Mouse (Mus musculus): ENCODE measurements around the gene 4930455H04Rik. TPM values are rescaled to one million over a fixed set of nuclear protein-coding genes. Genes with fewer than 3 reads are reported as not detected.

The 4930455H04Rik gene
- total and polyA plus RNA-seq, 2 experiments: 0.09 TPM; not detected in 1

DNA sequence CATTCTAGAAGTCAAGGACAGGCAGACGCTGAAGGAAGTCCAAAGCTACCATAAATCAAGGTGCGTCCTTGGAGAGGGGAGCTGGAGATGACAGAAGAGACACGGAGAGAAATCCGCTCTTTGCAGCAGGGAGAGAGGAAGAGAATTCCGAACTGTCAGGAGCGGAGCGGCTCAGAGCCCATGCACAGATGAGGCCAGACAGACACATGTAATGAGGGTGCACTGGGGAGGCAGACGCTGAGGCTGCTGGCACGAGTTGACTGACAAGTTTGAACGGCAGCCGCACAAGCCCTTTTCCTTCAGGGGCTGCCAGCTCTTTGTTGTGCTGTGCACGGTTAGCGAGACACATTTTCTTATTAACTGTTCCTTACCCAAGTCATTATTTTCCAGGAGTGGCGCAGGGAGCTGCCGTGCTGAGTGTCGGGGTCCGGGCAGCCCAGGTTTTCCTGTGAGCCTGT, 502 bp downstream of the 4930455H04Rik start, which contains the start of gene Palmd:
Gene Palmd, minus strand, starts transcription at position 448 of the 458 bp plus-strand sequence.
- WGBS: under 1% methylated on average over 17 of the region's 17 CpGs
- H3K4me3 ChIP-seq (ENCODE audit: insufficient read depth, low read depth, low read length): peak within 1 kb of the TSS; percentile 43
- DNase-seq (ENCODE audit: extremely low read depth, low read depth, low spot score): peak; percentile 78

DNA sequence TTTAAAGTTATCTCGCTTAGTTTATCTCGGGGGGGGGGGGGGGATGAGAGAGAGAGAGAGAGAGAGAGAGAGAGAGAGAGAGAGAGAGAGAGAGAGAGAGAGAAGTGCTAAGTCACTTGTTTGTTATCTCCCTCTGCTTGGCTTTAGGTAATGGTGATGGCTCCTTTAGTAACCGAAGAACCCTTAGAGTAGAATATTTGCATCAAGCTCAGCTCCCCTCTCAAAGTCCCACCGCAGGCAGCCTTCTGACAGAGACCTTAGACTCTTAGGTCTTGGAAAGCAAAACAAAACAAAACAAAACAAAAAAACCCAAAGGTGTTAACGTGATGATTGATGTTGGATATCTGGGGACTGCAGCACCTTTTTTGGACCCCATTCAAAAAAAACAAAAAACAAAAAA, 936 bp downstream of the 4930455H04Rik start:
- DNase-seq (ENCODE audit: extremely low read depth, low read depth, low spot score): peak; percentile 52
- Histone ChIP-seq H3K27ac (replicated peaks; ENCODE audit: insufficient read depth, low read depth, low read length) (peak overlapping the region; percentile 95), H3K4me3 (ENCODE audit: insufficient read depth, low read depth, low read length) (peak overlapping the region; percentile 43), H3K79me2 (ENCODE audit: control insufficient read depth, insufficient read depth, low read length) (peaks cover 7% of the 10 kb centered on the region; the same call in 1 of the 2 replicates), H3K27me3 (ENCODE audit: control insufficient read depth, insufficient read depth, low read length) (no peaks in the 10 kb centered on the region), H3K36me3 (ENCODE audit: control insufficient read depth, insufficient read depth, low read length) (no peaks in the 10 kb centered on the region), H3K9ac (ENCODE audit: low read depth, low read length) (peak overlapping the region; percentile 82), H3K4me1 (ENCODE audit: control insufficient read depth, insufficient read depth, low read length) (peaks cover 12% of the 10 kb centered on the region; the same call in 1 of the 2 replicates)
- 12% methylated on average over 4 of the region's 5 CpGs for WGBS
- TF ChIP-seq CTCF (IDR thresholded peaks at IDR 0.05; ENCODE audit: low read depth, low read length) (no peak), POLR2A (IDR thresholded peaks at IDR 0.05; ENCODE audit: extremely low read depth, insufficient read depth, low read length) (no peak)

More for the DNA sequence above, 502 bp downstream of the 4930455H04Rik start, which contains the start of gene Palmd:
- TF ChIP-seq CTCF (IDR thresholded peaks at IDR 0.05; ENCODE audit: low read depth, low read length) (no peak), POLR2A (IDR thresholded peaks at IDR 0.05; ENCODE audit: extremely low read depth, insufficient read depth, low read length) (0 out of 2 replicates have a peak, but pooled peaks have one; percentile 27)
- H3K27ac ChIP-seq (replicated peaks; ENCODE audit: insufficient read depth, low read depth, low read length): peak within 1 kb of the TSS; percentile 95
- H3K36me3 ChIP-seq (ENCODE audit: control insufficient read depth, insufficient read depth, low read length): no peaks in the 10 kb centered on the region
- H3K79me2 ChIP-seq (ENCODE audit: control insufficient read depth, insufficient read depth, low read length): peaks cover 11% of the 10 kb centered on the region; the same call in 1 of the 2 replicates
- peaks cover 16% of the 10 kb centered on the region; the same call in 1 of the 2 replicates for H3K4me1 ChIP-seq (ENCODE audit: control insufficient read depth, insufficient read depth, low read length)
- H3K9ac ChIP-seq (ENCODE audit: low read depth, low read length): peak within 1 kb of the TSS; percentile 82
- no peaks in the 10 kb centered on the region for H3K27me3 ChIP-seq (ENCODE audit: control insufficient read depth, insufficient read depth, low read length)

GRCm38 (mm10) chr3:116969786-116970185, 1.7 kb downstream of the 4930455H04Rik start:
- peak; percentile 84 for DNase-seq (ENCODE audit: extremely low read depth, low read depth, low spot score)
- Histone ChIP-seq H3K4me3 (ENCODE audit: insufficient read depth, low read depth, low read length) (no peak overlapping the region), H3K79me2 (ENCODE audit: control insufficient read depth, insufficient read depth, low read length) (peaks cover 4% of the 10 kb centered on the region; the same call in 1 of the 2 replicates), H3K4me1 (ENCODE audit: control insufficient read depth, insufficient read depth, low read length) (peaks cover 8% of the 10 kb centered on the region; the same call in 1 of the 2 replicates), H3K9ac (ENCODE audit: low read depth, low read length) (no peak overlapping the region), H3K36me3 (ENCODE audit: control insufficient read depth, insufficient read depth, low read length) (no peaks in the 10 kb centered on the region), H3K27me3 (ENCODE audit: control insufficient read depth, insufficient read depth, low read length) (no peaks in the 10 kb centered on the region), H3K27ac (replicated peaks; ENCODE audit: insufficient read depth, low read depth, low read length) (no peak overlapping the region)
- 32% methylated on average over 5 of the region's 5 CpGs for WGBS
- TF ChIP-seq POLR2A (IDR thresholded peaks at IDR 0.05; ENCODE audit: extremely low read depth, insufficient read depth, low read length) (no peak), CTCF (IDR thresholded peaks at IDR 0.05; ENCODE audit: low read depth, low read length) (no peak)

DNA sequence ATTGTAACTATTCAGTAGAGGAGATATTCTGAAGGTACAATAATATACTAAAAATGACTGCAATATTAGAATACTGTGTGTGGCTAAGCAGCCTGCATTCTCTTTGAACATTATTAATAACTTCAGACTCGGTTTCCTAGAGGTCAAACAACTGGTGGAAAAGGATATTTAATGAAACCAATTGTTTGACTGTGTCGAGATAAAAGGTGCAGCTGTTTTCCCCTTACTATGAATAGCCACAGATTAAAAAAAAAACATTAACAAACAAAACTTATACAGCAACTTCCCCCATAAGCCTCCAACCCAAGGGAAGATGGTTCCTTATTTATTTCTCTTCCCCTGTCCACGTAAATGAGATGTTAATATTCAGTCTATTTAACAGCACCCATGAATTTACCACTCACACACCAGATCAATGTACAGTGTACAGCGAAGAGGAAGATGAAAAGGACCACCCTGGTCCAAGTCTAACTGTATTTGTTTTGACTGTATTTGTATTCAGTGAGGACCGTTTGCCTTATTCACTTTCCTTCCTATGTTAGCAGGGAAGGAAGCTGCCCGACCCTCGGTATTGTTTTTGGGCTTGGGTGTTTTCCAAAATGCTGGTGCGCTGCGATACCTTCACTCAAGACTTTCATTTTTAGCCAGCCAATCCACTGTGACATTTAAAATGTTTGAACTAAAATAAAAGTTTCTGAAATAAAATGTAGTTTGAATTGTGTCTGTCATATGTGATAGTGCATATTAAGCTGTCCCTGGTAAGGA, 13.9 kb downstream of the 4930455H04Rik start:
- no peaks in the 10 kb centered on the region for H3K4me1 ChIP-seq (ENCODE audit: control insufficient read depth, insufficient read depth, low read length)
- DNase-seq (ENCODE audit: extremely low read depth, low read depth, low spot score): no peak
- no peaks in the 10 kb centered on the region for H3K36me3 ChIP-seq (ENCODE audit: control insufficient read depth, insufficient read depth, low read length)
- H3K4me3 ChIP-seq (ENCODE audit: insufficient read depth, low read depth, low read length): no peak overlapping the region; the same call in 1 of the 2 replicates
- H3K79me2 ChIP-seq (ENCODE audit: control insufficient read depth, insufficient read depth, low read length): no peaks in the 10 kb centered on the region
- no peak overlapping the region for H3K9ac ChIP-seq (ENCODE audit: low read depth, low read length)
- TF ChIP-seq POLR2A (IDR thresholded peaks at IDR 0.05; ENCODE audit: extremely low read depth, insufficient read depth, low read length) (no peak), CTCF (IDR thresholded peaks at IDR 0.05; ENCODE audit: low read depth, low read length) (no peak)
- H3K27me3 ChIP-seq (ENCODE audit: control insufficient read depth, insufficient read depth, low read length): no peaks in the 10 kb centered on the region
- 61% methylated on average over 9 of the region's 9 CpGs for WGBS
- no peak overlapping the region for H3K27ac ChIP-seq (replicated peaks; ENCODE audit: insufficient read depth, low read depth, low read length)

- TF ChIP-seq CTCF (IDR thresholded peaks at IDR 0.05; ENCODE audit: low read depth, low read length) (no peak), POLR2A (IDR thresholded peaks at IDR 0.05; ENCODE audit: extremely low read depth, insufficient read depth, low read length) (no peak)
- Histone ChIP-seq H3K4me3 (ENCODE audit: insufficient read depth, low read depth, low read length) (no peak overlapping the region), H3K36me3 (ENCODE audit: control insufficient read depth, insufficient read depth, low read length) (no peaks in the 10 kb centered on the region), H3K27ac (replicated peaks; ENCODE audit: insufficient read depth, low read depth, low read length) (no peak overlapping the region), H3K4me1 (ENCODE audit: control insufficient read depth, insufficient read depth, low read length) (no peaks in the 10 kb centered on the region), H3K9ac (ENCODE audit: low read depth, low read length) (no peak overlapping the region), H3K27me3 (ENCODE audit: control insufficient read depth, insufficient read depth, low read length) (no peaks in the 10 kb centered on the region), H3K79me2 (ENCODE audit: control insufficient read depth, insufficient read depth, low read length) (no peaks in the 10 kb centered on the region)
- no peak for DNase-seq (ENCODE audit: extremely low read depth, low read depth, low spot score)
- 62% methylated on average over 1 of the region's 1 CpGs for WGBS
Measured at GRCm38 (mm10) chr3:116985042-116985455, 17.0 kb downstream of the 4930455H04Rik start.

All from liver, adult 2 months (tissue).